Mouse (Mus musculus) intestine, embryonic 16.5 days (tissue): Measurements from ENCODE around the gene Zfp639. TPM values are rescaled to one million over a fixed set of nuclear protein-coding genes. Genes with fewer than 3 reads are reported as not detected.

ENCODE experiments used
- ATAC-seq: fragments of 200-750 bp; cut with Nextera tagmentation; 2 replicates; pipeline ENCODE4 v1.8.0; 2017; ENCODE audit warnings: moderate TSS enrichment, moderate library complexity
- H3K27ac ChIP-seq: fragments of 300-500 bp; sonication (generic); 2 replicates; pipeline ENCODE4 v1.5.1; 2014; ENCODE audit warnings: mild to moderate bottlenecking, low read length
- H3K27me3 ChIP-seq: fragments of 300-500 bp; sonication (generic); replicated peaks from 2 replicates; pipeline ENCODE4 v1.6.1; 2014; ENCODE audit warnings: low read length, control low read depth, mixed read lengths; ENCODE audit not compliant: control insufficient read depth, insufficient read depth
- H3K36me3 ChIP-seq: fragments of 300-500 bp; sonication (generic); 2 replicates; pipeline ENCODE4 v1.6.1; 2014; ENCODE audit warnings: low read length, control low read depth; ENCODE audit not compliant: control insufficient read depth, insufficient read depth
- H3K4me1 ChIP-seq: fragments of 300-500 bp; sonication (generic); 2 replicates; pipeline ENCODE4 v1.6.1; 2014; ENCODE audit warnings: low read length, control low read depth, mixed read lengths; ENCODE audit not compliant: control insufficient read depth, insufficient read depth
- H3K4me2 ChIP-seq: fragments of 300-500 bp; sonication (generic); 2 replicates; pipeline ENCODE4 v1.6.1; 2014; ENCODE audit warnings: low read depth, low read length, control low read depth
- H3K4me3 ChIP-seq: fragments of 300-500 bp; sonication (generic); 2 replicates; pipeline ENCODE4 v1.5.1; 2014; ENCODE audit warnings: mild to moderate bottlenecking, low read length
- H3K9ac ChIP-seq: fragments of 300-500 bp; sonication (generic); 2 replicates; pipeline ENCODE4 v1.6.1; 2014; ENCODE audit warnings: low read depth, low read length
- H3K9me3 ChIP-seq: fragments of 300-500 bp; sonication (generic); 2 replicates; pipeline ENCODE4 v1.6.1; 2016; ENCODE audit warnings: low read length, control low read depth; ENCODE audit not compliant: control insufficient read depth
- WGBS: fragments of 180-500 bp; shearing (Covaris S2); extraction: QIAGEN DNeasy Blood & Tissue Kit; methylation state at CpG from one replicate; pipeline ENCODE4 v1.1.7; 2014; 5-methylcytosine and 5-hydroxymethylcytosine counted together
- polyA plus RNA-seq: library from polyadenylated mRNA; unstranded; fragments of >200 nt; fragmentation: Nextera tagmentation; extraction: Ambion mirVana; gene quantifications from 2 replicates; pipeline ENCODE4 v1.2.1, GENCODE M21; 2015

Gene Zfp639
- polyA plus RNA-seq, 1 experiment from 2014 or later, result 27.8 TPM

DNA sequence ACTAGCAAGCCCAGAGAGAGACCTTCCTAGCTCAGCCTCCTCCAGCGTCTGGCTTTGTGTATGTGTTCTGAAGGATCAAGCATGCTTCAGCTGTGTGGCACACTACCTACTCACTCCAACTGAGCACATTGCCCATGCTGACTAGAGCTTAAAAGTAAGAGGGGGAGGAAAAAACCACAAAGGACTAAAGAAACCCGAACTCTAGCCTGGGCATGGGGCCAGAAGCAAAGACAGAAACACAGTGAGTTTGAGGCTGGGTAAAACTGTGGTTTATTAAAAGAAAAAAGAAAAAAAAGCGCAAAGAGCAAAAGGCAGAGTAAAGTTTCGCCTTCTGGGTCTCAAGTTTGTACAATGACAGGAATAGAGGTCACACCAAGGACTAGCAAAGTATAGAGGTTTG is 23.5 kb upstream of the Zfp639 start:
- no peaks in the 10 kb centered on the region for H3K27me3 ChIP-seq
- H3K4me2 ChIP-seq, result no peak overlapping the region
- H3K36me3 ChIP-seq, result no peaks in the 10 kb centered on the region
- H3K4me3 ChIP-seq, result no peak overlapping the region
- no peak for ATAC-seq
- no peak overlapping the region for H3K9ac ChIP-seq
- no peaks in the 10 kb centered on the region for H3K9me3 ChIP-seq
- no peaks in the 10 kb centered on the region for H3K4me1 ChIP-seq
- 76% methylated on average over 4 of the region's 4 CpGs for WGBS
- H3K27ac ChIP-seq, result no peak overlapping the region

- no peaks in the 10 kb centered on the region for H3K27me3 ChIP-seq
- no peaks in the 10 kb centered on the region for H3K9me3 ChIP-seq
- H3K36me3 ChIP-seq, result no peaks in the 10 kb centered on the region
- no peaks in the 10 kb centered on the region for H3K4me1 ChIP-seq
- WGBS, result 85% methylated on average over 6 of the region's 6 CpGs
- H3K27ac ChIP-seq, result no peak overlapping the region
- H3K9ac ChIP-seq, result no peak overlapping the region
- no peak overlapping the region for H3K4me2 ChIP-seq
- no peak for ATAC-seq
- no peak overlapping the region for H3K4me3 ChIP-seq
Measured at GRCm38 (mm10) chr3:32488172-32488571, 21.9 kb upstream of the Zfp639 start.

DNA sequence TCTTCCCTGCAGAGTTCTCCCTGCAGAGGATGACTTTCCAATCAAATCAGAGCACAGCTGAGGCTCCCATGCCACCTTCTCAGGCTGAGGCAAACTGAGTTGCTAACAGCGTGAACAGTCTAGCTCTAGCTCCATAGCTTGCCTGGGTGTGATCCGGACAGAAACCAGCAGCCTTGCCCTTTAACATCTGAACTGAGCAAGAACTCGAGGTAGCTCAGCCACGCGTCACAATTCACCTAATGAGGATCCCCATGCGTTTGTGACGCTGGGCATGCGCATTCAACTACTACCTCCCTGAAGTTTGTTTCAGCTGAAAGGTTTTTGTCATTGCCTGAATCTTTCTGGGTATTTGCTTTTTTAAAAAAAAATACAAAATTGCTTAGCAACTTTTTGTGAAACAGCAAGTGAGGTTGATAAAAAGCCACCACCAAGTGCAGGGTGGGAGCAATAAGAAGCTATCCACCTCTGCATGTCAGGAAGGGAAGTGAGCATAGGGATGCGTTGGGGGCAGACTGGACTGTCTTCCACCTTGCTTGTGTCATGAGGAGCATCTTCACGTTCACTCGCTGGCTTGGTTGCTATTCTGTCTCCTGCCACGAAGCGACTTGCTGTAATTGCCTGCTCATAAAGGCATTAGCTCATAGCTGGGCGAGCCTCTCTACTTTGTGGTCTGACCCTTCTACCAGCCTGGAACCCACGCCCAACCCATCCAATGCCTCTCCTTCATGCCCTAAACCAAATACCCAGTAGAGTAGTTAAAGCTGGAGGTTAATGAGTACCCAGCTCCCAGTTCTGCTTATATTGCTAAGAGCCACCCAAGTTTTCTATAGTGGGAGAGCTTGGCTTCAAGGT is 19.8 kb upstream of the Zfp639 start:
- Histone ChIP-seq H3K4me2 (no peak overlapping the region), H3K4me1 (no peaks in the 10 kb centered on the region), H3K36me3 (no peaks in the 10 kb centered on the region), H3K27me3 (no peaks in the 10 kb centered on the region), H3K4me3 (no peak overlapping the region), H3K27ac (no peak overlapping the region), H3K9me3 (no peaks in the 10 kb centered on the region), H3K9ac (no peak overlapping the region)
- 67% methylated on average over 15 of the region's 15 CpGs for WGBS
- peak; percentile 62 for ATAC-seq

- ATAC-seq, result no peak
- H3K9me3 ChIP-seq, result no peaks in the 10 kb centered on the region
- H3K36me3 ChIP-seq, result no peaks in the 10 kb centered on the region
- H3K27ac ChIP-seq, result no peak overlapping the region
- H3K4me1 ChIP-seq, result no peaks in the 10 kb centered on the region
- H3K9ac ChIP-seq, result no peak overlapping the region
- no peak overlapping the region for H3K4me3 ChIP-seq
- no peak overlapping the region for H3K4me2 ChIP-seq
- H3K27me3 ChIP-seq, result no peaks in the 10 kb centered on the region
Measured at GRCm38 (mm10) chr3:32490928-32491315, 19.1 kb upstream of the Zfp639 start.

GRCm38 (mm10) chr3:32492097-32493090 is 17.7 kb upstream of the Zfp639 start, which contains the start of gene Kcnmb3:
Kcnmb3 (minus strand) TSS chr3:32492231.
- Histone ChIP-seq H3K9me3 (no peaks in the 10 kb centered on the region), H3K27me3 (no peaks in the 10 kb centered on the region), H3K4me3 (no peak within 1 kb of the TSS), H3K4me2 (no peak within 1 kb of the TSS), H3K27ac (no peak within 1 kb of the TSS), H3K36me3 (no peaks in the 10 kb centered on the region), H3K4me1 (no peaks in the 10 kb centered on the region), H3K9ac (no peak within 1 kb of the TSS)
- 75% methylated on average over 11 of the region's 11 CpGs for WGBS
- ATAC-seq, result no peak

- Histone ChIP-seq H3K4me3 (no peak overlapping the region), H3K27ac (no peak overlapping the region), H3K4me2 (no peak overlapping the region), H3K27me3 (no peaks in the 10 kb centered on the region), H3K9me3 (no peaks in the 10 kb centered on the region), H3K36me3 (no peaks in the 10 kb centered on the region), H3K9ac (no peak overlapping the region), H3K4me1 (no peaks in the 10 kb centered on the region)
- WGBS, result 82% methylated on average over 8 of the region's 8 CpGs
- ATAC-seq, result no peak
Measured at GRCm38 (mm10) chr3:32494387-32495087, 15.5 kb upstream of the Zfp639 start.

DNA sequence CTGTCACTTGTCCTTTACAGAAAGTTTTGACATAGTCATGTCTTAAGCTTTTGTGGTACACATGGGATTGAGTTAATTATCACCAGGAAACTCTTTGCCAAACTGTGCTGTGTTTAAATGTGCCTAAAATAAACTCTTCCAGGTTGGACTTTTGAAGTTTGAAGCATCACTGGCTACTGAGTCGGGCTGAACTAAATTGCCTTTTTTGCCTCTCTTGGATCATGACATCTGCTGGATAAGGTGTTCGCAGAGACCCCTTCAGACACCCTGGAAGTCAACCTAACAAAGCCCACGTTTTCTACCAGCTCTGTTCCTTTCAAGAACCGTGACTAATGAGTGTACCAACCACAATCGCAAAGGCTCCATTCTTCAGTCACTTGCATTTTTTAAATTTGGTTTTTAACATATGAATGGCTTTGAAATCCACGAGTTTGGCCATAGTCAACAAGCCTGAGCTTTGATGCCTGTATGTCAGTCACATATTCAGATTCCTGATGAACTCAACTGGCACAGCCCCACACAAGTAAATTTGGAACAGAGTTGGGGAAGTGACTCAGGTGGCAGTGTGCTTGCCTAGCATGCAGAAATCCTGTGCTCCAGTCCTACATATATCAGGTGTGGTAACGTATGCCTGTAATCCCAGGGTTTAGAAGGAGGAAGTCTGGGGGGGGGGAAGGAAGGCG is 14.8 kb upstream of the Zfp639 start:
- WGBS, result 60% methylated on average over 8 of the region's 8 CpGs
- Histone ChIP-seq H3K4me3 (no peak overlapping the region), H3K4me2 (no peak overlapping the region), H3K27ac (no peak overlapping the region), H3K9me3 (no peaks in the 10 kb centered on the region), H3K9ac (no peak overlapping the region), H3K4me1 (no peaks in the 10 kb centered on the region), H3K27me3 (no peaks in the 10 kb centered on the region), H3K36me3 (no peaks in the 10 kb centered on the region)
- ATAC-seq, result no peak

- 50% methylated on average over 8 of the region's 8 CpGs for WGBS
- H3K36me3 ChIP-seq, result no peaks in the 10 kb centered on the region
- H3K4me2 ChIP-seq, result no peak overlapping the region
- no peaks in the 10 kb centered on the region for H3K9me3 ChIP-seq
- H3K4me3 ChIP-seq, result no peak overlapping the region
- no peaks in the 10 kb centered on the region for H3K27me3 ChIP-seq
- ATAC-seq, result no peak
- no peak overlapping the region for H3K27ac ChIP-seq
- H3K4me1 ChIP-seq, result no peaks in the 10 kb centered on the region
- no peak overlapping the region for H3K9ac ChIP-seq
Measured at GRCm38 (mm10) chr3:32495856-32496710, 14.0 kb upstream of the Zfp639 start.
